Mouse (Mus musculus) C2C12 (cell line): Measurements from ENCODE around the gene Hist1h2bp.

Experiments used
- CTCF ChIP-seq: IDR thresholded peaks from one replicate; pipeline ENCODE4 v1.5.1; 2011; ENCODE audit not compliant: control insufficient read depth, insufficient read depth, insufficient read length
- FOSL1 ChIP-seq: IDR thresholded peaks from one replicate; pipeline ENCODE4 v1.8.0; 2011; ENCODE audit warnings: mild to moderate bottlenecking, low read length; ENCODE audit not compliant: poor library complexity, insufficient read depth, severe bottlenecking

DNA sequence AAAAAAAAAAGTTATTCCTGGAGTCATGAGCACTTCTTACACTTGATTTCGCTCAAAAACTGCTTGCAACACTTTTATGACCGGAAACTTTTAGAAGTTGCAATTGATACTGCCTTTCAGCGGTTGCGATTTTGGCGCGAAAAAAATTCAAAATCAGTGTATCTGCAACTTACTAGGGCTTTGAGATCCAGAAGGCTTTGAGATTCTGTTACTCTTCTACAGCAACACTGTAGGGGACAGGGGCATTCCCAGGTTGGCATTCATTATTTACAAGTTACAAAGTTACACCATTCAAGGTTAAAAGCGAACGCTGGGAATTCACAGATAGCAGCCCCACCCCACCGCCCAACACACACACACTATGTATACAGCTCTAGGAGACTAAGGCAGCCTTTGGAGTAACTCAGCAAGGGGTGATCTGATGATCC is 3.5 kb upstream of the Hist1h2bp start:
- TF ChIP-seq FOSL1 (no peak), CTCF (no peak)
